Mouse (Mus musculus) limb, embryonic 13.5 days (tissue): ENCODE measurements around the gene Mlf2. TPM values are rescaled to one million over a fixed set of nuclear protein-coding genes. Genes with fewer than 3 reads are reported as not detected.

Experiments used
- ATAC-seq: fragments of 200-750 bp; cut with Nextera tagmentation; 2 replicates; pipeline ENCODE4 v1.8.0; 2017; ENCODE audit warnings: low read depth, moderate number of reproducible peaks, moderate TSS enrichment; ENCODE audit not compliant: low FRiP score
- H3K27ac ChIP-seq: fragments of 300-500 bp; sonication (generic); 2 replicates; pipeline ENCODE4 v1.5.1; 2015; ENCODE audit warnings: inconsistent platforms, mild to moderate bottlenecking, moderate library complexity
- H3K27me3 ChIP-seq: fragments of 300-500 bp; sonication (generic); 2 replicates; pipeline ENCODE4 v1.6.1; 2015; ENCODE audit warnings: mild to moderate bottlenecking, inconsistent platforms
- H3K36me3 ChIP-seq: fragments of 300-500 bp; sonication (generic); 2 replicates; pipeline ENCODE4 v1.6.1; 2015; ENCODE audit warnings: inconsistent platforms, mild to moderate bottlenecking, moderate library complexity
- H3K4me1 ChIP-seq: fragments of 300-500 bp; sonication (generic); 2 replicates; pipeline ENCODE4 v1.6.1; 2015; ENCODE audit warnings: inconsistent platforms
- H3K4me2 ChIP-seq: fragments of 300-500 bp; sonication (generic); replicated peaks from 2 replicates; pipeline ENCODE4 v1.6.1; 2015; ENCODE audit warnings: inconsistent platforms, mild to moderate bottlenecking, moderate library complexity
- H3K4me3 ChIP-seq: fragments of 300-500 bp; sonication (generic); 2 replicates; pipeline ENCODE4 v1.5.1; 2015; ENCODE audit warnings: moderate library complexity, mild to moderate bottlenecking, inconsistent platforms
- H3K9ac ChIP-seq: fragments of 300-500 bp; sonication (generic); 2 replicates; pipeline ENCODE4 v1.6.1; 2015; ENCODE audit warnings: mild to moderate bottlenecking, inconsistent platforms
- H3K9me3 ChIP-seq: fragments of 300-500 bp; sonication (generic); 2 replicates; pipeline ENCODE4 v1.6.1; 2016; ENCODE audit warnings: inconsistent platforms
- WGBS: fragments of 180-500 bp; shearing (Covaris S2); methylation state at CpG from one replicate; pipeline ENCODE4 v1.1.7; 2015; 5-methylcytosine and 5-hydroxymethylcytosine counted together
- polyA plus RNA-seq: library from polyadenylated mRNA; unstranded; fragments of >200 nt; fragmentation: Nextera tagmentation; extraction: Ambion mirVana; gene quantifications from 2 replicates; pipeline ENCODE4 v1.2.1, GENCODE M21; 2015

Mlf2 gene
- polyA plus RNA-seq, 1 experiment from 2014 or later = 355 TPM

GRCm38 (mm10) chr6:124914511-124914910, 16.7 kb upstream of the Mlf2 start:
- WGBS = 89% methylated on average over 7 of the region's 7 CpGs
- ATAC-seq = no peak
- peak overlapping the region; percentile 100; the same call in 1 of the 2 replicates for H3K9ac ChIP-seq
- H3K4me1 ChIP-seq = peaks cover 68% of the 10 kb centered on the region
- H3K27me3 ChIP-seq = peaks cover 16% of the 10 kb centered on the region
- no peak overlapping the region for H3K27ac ChIP-seq
- H3K4me2 ChIP-seq = peak overlapping the region; percentile 100
- H3K36me3 ChIP-seq = peaks cover 29% of the 10 kb centered on the region
- H3K9me3 ChIP-seq = no peaks in the 10 kb centered on the region
- H3K4me3 ChIP-seq = peak overlapping the region; percentile 90; the same call in 1 of the 2 replicates

- H3K9ac ChIP-seq = peak overlapping the region; percentile 100
- H3K9me3 ChIP-seq = no peaks in the 10 kb centered on the region
- H3K4me1 ChIP-seq = peaks cover 63% of the 10 kb centered on the region
- 18% methylated on average over 22 of the region's 22 CpGs for WGBS
- peak overlapping the region; percentile 28; the same call in 1 of the 2 replicates for H3K27ac ChIP-seq
- H3K27me3 ChIP-seq = peaks cover 8% of the 10 kb centered on the region
- no peak for ATAC-seq
- peak overlapping the region; percentile 90 for H3K4me3 ChIP-seq
- peaks cover 29% of the 10 kb centered on the region for H3K36me3 ChIP-seq
- H3K4me2 ChIP-seq = peak overlapping the region; percentile 100
These were observed 15.8 kb upstream of the Mlf2 start for GRCm38 (mm10) chr6:124915160-124915941.

- ATAC-seq = no peak
- WGBS = 4% methylated on average over 12 of the region's 12 CpGs
- Histone ChIP-seq H3K9ac (peak overlapping the region; percentile 100), H3K27ac (peak overlapping the region; percentile 100), H3K36me3 (peaks cover 29% of the 10 kb centered on the region), H3K27me3 (no peaks in the 10 kb centered on the region; the same call in 1 of the 2 replicates), H3K4me2 (peak overlapping the region; percentile 100), H3K4me3 (peak overlapping the region; percentile 90), H3K4me1 (peaks cover 66% of the 10 kb centered on the region), H3K9me3 (no peaks in the 10 kb centered on the region)
These were observed 15.1 kb upstream of the Mlf2 start for GRCm38 (mm10) chr6:124915942-124916694.

GRCm38 (mm10) chr6:124916695-124917517, 14.3 kb upstream of the Mlf2 start:
- H3K36me3 ChIP-seq = peaks cover 29% of the 10 kb centered on the region
- H3K9ac ChIP-seq = peak overlapping the region; percentile 100
- peak overlapping the region; percentile 100 for H3K27ac ChIP-seq
- 0% methylated on average over 36 of the region's 67 CpGs for WGBS
- peak overlapping the region; percentile 100 for H3K4me2 ChIP-seq
- H3K4me1 ChIP-seq = peaks cover 67% of the 10 kb centered on the region
- H3K9me3 ChIP-seq = no peaks in the 10 kb centered on the region
- peak overlapping the region; percentile 90 for H3K4me3 ChIP-seq
- no peaks in the 10 kb centered on the region for H3K27me3 ChIP-seq
- peak; percentile 25 for ATAC-seq

- peak; percentile 66 for ATAC-seq
- 2% methylated on average over 66 of the region's 89 CpGs for WGBS
- Histone ChIP-seq H3K36me3 (peaks cover 24% of the 10 kb centered on the region), H3K4me3 (peak overlapping the region; percentile 90), H3K9ac (peak overlapping the region; percentile 100), H3K4me2 (peak overlapping the region; percentile 100), H3K9me3 (no peaks in the 10 kb centered on the region), H3K27ac (peak overlapping the region; percentile 100), H3K27me3 (no peaks in the 10 kb centered on the region), H3K4me1 (peaks cover 61% of the 10 kb centered on the region)
These were observed 13.5 kb upstream of the Mlf2 start for GRCm38 (mm10) chr6:124917518-124918330.

DNA sequence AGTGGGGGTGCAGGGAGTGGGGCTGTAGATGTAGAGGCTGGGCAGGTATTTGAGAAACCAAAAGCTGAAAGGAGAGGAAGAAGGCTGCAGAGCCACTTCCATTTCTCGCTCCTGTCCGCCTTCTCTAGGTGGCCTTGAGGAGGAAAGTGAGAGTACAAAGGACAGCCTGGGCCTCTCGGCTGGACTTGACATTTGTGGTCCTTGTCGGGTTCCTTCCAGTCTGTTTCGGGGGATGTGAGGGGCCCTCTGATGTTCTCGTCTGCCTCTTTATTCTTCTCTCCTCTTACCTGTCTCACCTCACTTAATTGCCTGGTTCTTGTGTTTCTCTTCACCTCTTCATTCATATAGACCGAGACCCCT, 12.9 kb upstream of the Mlf2 start:
- peak overlapping the region; percentile 100 for H3K4me2 ChIP-seq
- H3K36me3 ChIP-seq = peaks cover 19% of the 10 kb centered on the region
- peak overlapping the region; percentile 90 for H3K4me3 ChIP-seq
- ATAC-seq = no peak
- H3K4me1 ChIP-seq = peaks cover 58% of the 10 kb centered on the region
- no peaks in the 10 kb centered on the region for H3K27me3 ChIP-seq
- H3K27ac ChIP-seq = peak overlapping the region; percentile 100
- 7% methylated on average over 7 of the region's 7 CpGs for WGBS
- no peaks in the 10 kb centered on the region for H3K9me3 ChIP-seq
- H3K9ac ChIP-seq = peak overlapping the region; percentile 100

DNA sequence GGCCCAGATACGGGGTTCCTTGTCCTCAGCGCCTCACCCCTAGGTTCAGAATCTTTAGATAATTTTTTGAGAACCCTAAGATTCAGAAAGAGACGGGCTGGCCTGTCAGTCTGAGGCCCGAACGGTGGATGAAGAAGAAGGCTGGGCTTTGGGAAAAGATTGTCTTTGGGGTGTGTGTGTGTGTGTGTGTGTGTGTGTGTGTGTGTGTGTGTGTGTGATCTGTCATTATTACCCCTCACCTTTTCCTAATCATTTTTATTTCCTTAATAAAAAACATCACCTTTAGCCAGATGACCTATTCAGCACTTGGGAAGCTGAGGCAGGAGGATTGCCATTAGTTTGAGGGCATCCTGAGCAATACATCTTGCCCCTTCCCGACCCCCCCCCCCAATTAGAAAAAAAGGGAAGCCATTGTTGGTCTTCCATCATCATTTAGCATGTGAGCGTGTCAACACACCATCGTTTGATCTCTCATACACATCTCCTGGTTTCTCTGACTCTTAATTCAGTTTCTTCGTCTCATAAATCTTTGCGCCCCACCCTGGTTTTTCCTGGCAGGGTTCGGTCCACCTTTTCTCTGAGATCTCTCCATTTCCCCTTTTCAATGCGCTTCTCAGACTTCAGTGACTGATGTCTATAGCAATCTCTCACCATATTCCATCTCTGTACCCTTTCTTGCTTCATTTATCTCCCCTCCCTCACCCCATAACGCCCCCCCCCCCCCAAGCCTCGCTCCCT, 12.1 kb upstream of the Mlf2 start:
- Histone ChIP-seq H3K9ac (no peak overlapping the region), H3K9me3 (no peaks in the 10 kb centered on the region), H3K4me3 (peak overlapping the region; percentile 90), H3K4me1 (peaks cover 56% of the 10 kb centered on the region), H3K27me3 (no peaks in the 10 kb centered on the region), H3K4me2 (peak overlapping the region; percentile 100), H3K36me3 (peaks cover 11% of the 10 kb centered on the region), H3K27ac (peak overlapping the region; percentile 100)
- no peak for ATAC-seq
- WGBS = 24% methylated on average over 14 of the region's 14 CpGs

DNA sequence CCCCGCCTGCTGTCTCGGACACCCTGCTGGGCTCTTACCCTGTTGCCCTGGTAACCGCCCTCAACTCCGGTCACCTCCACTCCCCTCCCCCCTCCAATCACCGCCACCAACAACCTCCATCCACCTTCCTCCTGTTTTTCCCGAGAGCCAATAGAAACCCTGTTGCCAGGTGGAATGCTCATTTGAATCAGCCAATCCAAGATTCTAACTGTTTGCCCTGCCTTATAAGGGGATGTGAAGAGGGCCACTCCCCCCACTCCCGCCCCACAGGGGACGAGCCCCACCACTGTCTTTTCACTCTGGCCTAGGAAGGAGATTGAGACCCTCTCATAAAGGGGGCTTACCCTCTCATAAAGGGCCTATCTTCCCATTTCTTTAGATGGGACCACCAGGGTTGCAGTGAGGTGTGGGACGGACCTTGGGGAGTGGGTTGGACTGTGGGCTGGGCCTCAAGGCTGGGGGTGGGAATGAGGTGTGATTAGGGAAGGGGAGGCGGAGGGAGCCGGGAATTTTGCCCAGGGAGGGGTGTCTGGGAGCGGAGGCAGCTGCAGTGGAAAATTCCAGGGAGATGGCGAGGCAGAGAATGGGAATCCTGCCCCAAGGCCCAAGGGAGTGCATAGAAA, 11.4 kb upstream of the Mlf2 start, which contains the start of gene Ptms:
Ptms (minus strand) TSS at position 409 of the 623 bp plus-strand sequence.
- Histone ChIP-seq H3K4me1 (peaks cover 52% of the 10 kb centered on the region), H3K27me3 (no peaks in the 10 kb centered on the region), H3K27ac (peak within 1 kb of the TSS; percentile 100), H3K9ac (no peak within 1 kb of the TSS; the same call in 1 of the 2 replicates), H3K9me3 (no peaks in the 10 kb centered on the region), H3K4me3 (peak within 1 kb of the TSS; percentile 90), H3K36me3 (peaks cover 4% of the 10 kb centered on the region), H3K4me2 (peak within 1 kb of the TSS; percentile 100)
- ATAC-seq = peak; percentile 91
- WGBS = under 1% methylated on average over 13 of the region's 13 CpGs

DNA sequence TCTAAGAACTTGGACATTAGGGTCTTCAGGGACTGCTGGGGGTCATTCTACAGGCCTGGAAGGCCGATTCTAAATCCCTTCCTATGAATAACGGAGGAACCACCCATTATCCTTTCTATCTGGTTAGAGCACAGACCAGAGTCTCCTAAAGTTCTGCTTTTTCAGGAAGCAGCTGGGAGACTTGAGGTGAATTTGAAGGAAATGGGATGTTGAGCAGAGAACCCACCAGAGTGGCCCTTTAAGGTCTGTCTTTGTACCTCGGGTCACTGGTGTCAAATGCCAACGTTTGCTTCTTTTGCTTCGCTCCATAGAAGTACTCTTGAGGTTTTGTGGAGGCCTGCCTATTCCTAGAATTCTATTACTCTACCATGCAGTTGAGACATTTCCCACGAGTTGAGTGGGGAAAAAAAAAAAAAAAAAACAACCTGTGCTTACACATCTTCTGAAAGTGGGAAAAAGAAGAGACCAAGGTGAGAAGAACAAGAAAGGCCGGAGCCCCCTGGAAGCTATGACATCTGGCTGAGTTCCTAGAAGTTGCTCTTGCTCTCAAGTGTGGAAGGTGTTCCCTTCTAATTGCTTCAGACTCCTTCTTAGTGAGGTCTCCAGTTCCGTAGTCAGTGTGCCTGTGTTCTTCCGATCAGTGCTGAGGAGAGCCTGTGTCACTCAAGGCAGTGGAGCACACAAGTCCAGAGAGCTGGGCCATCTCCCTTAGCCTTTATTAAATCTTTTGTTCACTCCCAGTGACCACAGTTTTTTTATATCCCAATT, 10.7 kb upstream of the Mlf2 start:
- no peaks in the 10 kb centered on the region for H3K36me3 ChIP-seq

GRCm38 (mm10) chr6:124921539-124921938, 9.6 kb upstream of the Mlf2 start:
- no peak overlapping the region for H3K4me3 ChIP-seq
- ATAC-seq = no peak
- H3K27me3 ChIP-seq = no peaks in the 10 kb centered on the region
- peak overlapping the region; percentile 100 for H3K27ac ChIP-seq
- peaks cover 51% of the 10 kb centered on the region for H3K4me1 ChIP-seq
- no peak overlapping the region for H3K4me2 ChIP-seq
- no peaks in the 10 kb centered on the region for H3K9me3 ChIP-seq
- H3K9ac ChIP-seq = no peak overlapping the region
- H3K36me3 ChIP-seq = no peaks in the 10 kb centered on the region
- WGBS = 69% methylated on average over 4 of the region's 4 CpGs

More for the DNA sequence above, 10.7 kb upstream of the Mlf2 start:
- H3K9ac ChIP-seq = no peak overlapping the region; the same call in 1 of the 2 replicates
- H3K27ac ChIP-seq = peak overlapping the region; percentile 100
- H3K27me3 ChIP-seq = no peaks in the 10 kb centered on the region
- ATAC-seq = no peak
- WGBS = 22% methylated on average over 9 of the region's 9 CpGs
- H3K9me3 ChIP-seq = no peaks in the 10 kb centered on the region
- H3K4me1 ChIP-seq = peaks cover 52% of the 10 kb centered on the region
- peak overlapping the region; percentile 90 for H3K4me3 ChIP-seq
- H3K4me2 ChIP-seq = peak overlapping the region; percentile 100
